Mouse (Mus musculus) forebrain, embryonic 12.5 days (tissue): ENCODE data around the gene Sh3pxd2a. TPM values are rescaled to one million over a fixed set of nuclear protein-coding genes. Genes with fewer than 3 reads are reported as not detected.
A peak's percentile ranks its signal among the peaks of the same experiment; 100 is the strongest.

Experiments used
- ATAC-seq: fragments of 200-750 bp; cut with Nextera tagmentation; 2 replicates; pipeline ENCODE4 v1.8.0; 2017; ENCODE audit warnings: moderate TSS enrichment; ENCODE audit not compliant: low FRiP score
- H3K27ac ChIP-seq: fragments of 300-500 bp; sonication (generic); 2 replicates; pipeline ENCODE4 v1.5.1; 2016; ENCODE audit warnings: mild to moderate bottlenecking
- H3K27me3 ChIP-seq: fragments of 300-500 bp; sonication (generic); 2 replicates; pipeline ENCODE4 v1.6.1; 2016; ENCODE audit warnings: mild to moderate bottlenecking
- H3K36me3 ChIP-seq: fragments of 300-500 bp; sonication (generic); replicated peaks from 2 replicates; pipeline ENCODE4 v1.6.1; 2016; ENCODE audit warnings: mild to moderate bottlenecking
- H3K4me1 ChIP-seq: fragments of 300-500 bp; sonication (generic); 2 replicates; pipeline ENCODE4 v1.6.1; 2016
- H3K4me2 ChIP-seq: fragments of 300-500 bp; sonication (generic); 2 replicates; pipeline ENCODE4 v1.6.1; 2016; ENCODE audit warnings: mild to moderate bottlenecking, moderate library complexity
- H3K4me3 ChIP-seq: fragments of 300-500 bp; sonication (generic); replicated peaks from 2 replicates; pipeline ENCODE4 v1.5.1; 2016; ENCODE audit warnings: mild to moderate bottlenecking
- H3K9ac ChIP-seq: fragments of 300-500 bp; sonication (generic); 2 replicates; pipeline ENCODE4 v1.6.1; 2016; ENCODE audit warnings: mild to moderate bottlenecking
- H3K9me3 ChIP-seq: fragments of 300-500 bp; sonication (generic); 2 replicates; pipeline ENCODE4 v1.6.1; 2016
- WGBS: fragments of 180-500 bp; shearing (Covaris S2); methylation state at CpG from one replicate; pipeline ENCODE4 v1.1.7; 2016; 5-methylcytosine and 5-hydroxymethylcytosine counted together
- polyA plus RNA-seq: library from polyadenylated mRNA; unstranded; fragments of >200 nt; fragmentation: Nextera tagmentation; extraction: Ambion mirVana; gene quantifications from 2 replicates; pipeline ENCODE4 v1.2.1, GENCODE M21; 2016

Gene Sh3pxd2a
- polyA plus RNA-seq, 1 experiment from 2014 or later = 3.7 TPM

DNA sequence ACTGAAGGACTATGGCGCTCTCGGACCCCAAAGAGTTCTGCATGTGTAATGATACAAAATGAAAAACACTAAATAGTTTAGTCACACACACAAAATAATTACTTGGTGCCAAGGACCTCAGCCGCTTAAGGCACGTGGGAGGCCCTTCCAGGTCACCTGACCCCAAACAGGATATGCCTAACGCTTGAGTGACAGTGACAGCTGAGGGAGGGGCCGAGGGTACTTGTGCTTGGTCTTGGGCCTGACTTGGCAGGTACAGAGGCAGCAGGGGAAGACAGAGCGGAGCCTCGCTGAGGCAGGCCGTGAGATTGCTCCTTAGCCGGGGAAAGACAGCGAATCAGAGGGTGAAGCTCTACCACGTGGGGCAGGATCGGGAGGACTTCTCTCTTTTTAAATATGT is 73.3 kb downstream of the Sh3pxd2a start:
- no peak for ATAC-seq
- Histone ChIP-seq H3K36me3 (no peaks in the 10 kb centered on the region), H3K4me3 (no peak overlapping the region), H3K4me1 (no peaks in the 10 kb centered on the region), H3K4me2 (no peak overlapping the region), H3K27ac (no peak overlapping the region), H3K9me3 (no peaks in the 10 kb centered on the region), H3K9ac (no peak overlapping the region), H3K27me3 (no peaks in the 10 kb centered on the region)
- 84% methylated on average over 13 of the region's 13 CpGs for WGBS

DNA sequence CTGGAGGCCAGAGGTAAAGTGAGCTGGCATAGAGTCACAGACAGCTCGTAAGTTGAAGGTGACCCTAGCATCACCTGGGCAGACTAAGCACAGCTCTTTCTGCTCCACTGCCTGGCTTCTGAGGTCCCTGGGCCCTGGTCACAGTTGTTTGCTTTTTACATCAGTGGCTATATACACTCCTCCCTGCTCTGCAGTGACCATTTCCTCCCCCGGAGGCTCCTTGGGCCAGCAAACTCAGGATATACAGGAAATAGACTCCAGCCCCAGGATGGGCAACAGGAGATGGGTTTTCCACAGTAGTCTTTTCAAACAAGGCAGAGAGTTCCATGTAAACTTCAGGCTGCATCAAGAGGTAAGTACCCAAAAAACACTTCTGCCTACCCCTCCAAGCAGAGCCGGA is 76.3 kb downstream of the Sh3pxd2a start:
- no peak for ATAC-seq
- Histone ChIP-seq H3K27me3 (no peaks in the 10 kb centered on the region), H3K4me3 (no peak overlapping the region), H3K4me2 (no peak overlapping the region), H3K9ac (no peak overlapping the region), H3K27ac (peak overlapping the region; percentile 48; the same call in 1 of the 2 replicates), H3K36me3 (no peaks in the 10 kb centered on the region), H3K9me3 (no peaks in the 10 kb centered on the region), H3K4me1 (no peaks in the 10 kb centered on the region)
- WGBS = 82% methylated on average over 3 of the region's 3 CpGs

GRCm38 (mm10) chr19:47387395-47387794 is 76.8 kb downstream of the Sh3pxd2a start:
- Histone ChIP-seq H3K4me1 (no peaks in the 10 kb centered on the region), H3K9ac (no peak overlapping the region), H3K27me3 (no peaks in the 10 kb centered on the region), H3K36me3 (no peaks in the 10 kb centered on the region), H3K9me3 (no peaks in the 10 kb centered on the region), H3K27ac (peak overlapping the region; percentile 48; the same call in 1 of the 2 replicates), H3K4me2 (no peak overlapping the region), H3K4me3 (no peak overlapping the region)
- WGBS = 76% methylated on average over 6 of the region's 6 CpGs
- ATAC-seq = no peak

DNA sequence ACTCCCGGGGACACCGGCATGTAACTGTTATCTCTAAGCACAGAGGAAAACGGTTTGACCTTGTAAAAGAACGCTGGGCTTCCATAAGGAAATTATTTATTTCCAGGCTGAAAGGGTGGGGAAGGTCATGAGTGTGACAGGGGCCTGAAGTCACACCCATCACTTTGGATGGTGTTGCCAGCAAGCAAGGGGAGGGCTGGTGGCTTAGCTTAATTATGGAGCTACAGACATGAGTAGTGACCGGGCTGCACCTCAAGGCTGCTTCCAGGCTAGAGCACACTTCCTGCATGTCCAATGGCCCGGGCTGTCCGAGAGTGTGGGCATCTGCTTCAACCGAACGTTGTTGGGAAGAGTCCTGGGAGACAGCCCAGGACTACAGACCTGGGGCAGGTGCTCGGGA is 78.2 kb downstream of the Sh3pxd2a start:
- Histone ChIP-seq H3K4me1 (no peaks in the 10 kb centered on the region), H3K27me3 (no peaks in the 10 kb centered on the region), H3K4me3 (no peak overlapping the region), H3K27ac (no peak overlapping the region), H3K36me3 (no peaks in the 10 kb centered on the region), H3K9me3 (no peaks in the 10 kb centered on the region), H3K9ac (no peak overlapping the region), H3K4me2 (no peak overlapping the region)
- 86% methylated on average over 10 of the region's 10 CpGs for WGBS
- no peak for ATAC-seq

DNA sequence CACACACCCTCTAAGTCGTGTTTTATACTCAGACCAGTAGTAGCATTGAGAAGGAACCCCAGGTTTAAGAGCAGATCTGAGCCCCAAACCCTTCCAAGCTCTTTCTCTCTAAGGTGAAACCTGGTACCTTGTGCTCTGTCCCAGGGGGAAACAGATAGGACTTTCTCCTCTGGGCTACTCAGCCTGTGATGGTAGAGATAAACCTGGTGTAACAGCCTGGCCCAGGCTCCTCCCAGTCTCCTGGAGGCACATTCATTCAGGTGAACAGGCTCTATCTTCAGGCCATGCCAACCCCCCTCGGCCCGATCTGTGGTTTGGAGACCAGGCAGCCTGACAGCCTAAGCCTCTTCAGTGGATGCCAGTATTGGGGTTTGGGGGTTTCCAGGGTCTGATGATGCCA is 79.6 kb downstream of the Sh3pxd2a start:
- H3K4me3 ChIP-seq = no peak overlapping the region
- H3K27ac ChIP-seq = no peak overlapping the region
- H3K4me1 ChIP-seq = no peaks in the 10 kb centered on the region
- no peak overlapping the region for H3K4me2 ChIP-seq
- no peaks in the 10 kb centered on the region for H3K36me3 ChIP-seq
- no peaks in the 10 kb centered on the region for H3K9me3 ChIP-seq
- no peak overlapping the region for H3K9ac ChIP-seq
- 86% methylated on average over 3 of the region's 3 CpGs for WGBS
- no peaks in the 10 kb centered on the region for H3K27me3 ChIP-seq
- ATAC-seq = no peak

DNA sequence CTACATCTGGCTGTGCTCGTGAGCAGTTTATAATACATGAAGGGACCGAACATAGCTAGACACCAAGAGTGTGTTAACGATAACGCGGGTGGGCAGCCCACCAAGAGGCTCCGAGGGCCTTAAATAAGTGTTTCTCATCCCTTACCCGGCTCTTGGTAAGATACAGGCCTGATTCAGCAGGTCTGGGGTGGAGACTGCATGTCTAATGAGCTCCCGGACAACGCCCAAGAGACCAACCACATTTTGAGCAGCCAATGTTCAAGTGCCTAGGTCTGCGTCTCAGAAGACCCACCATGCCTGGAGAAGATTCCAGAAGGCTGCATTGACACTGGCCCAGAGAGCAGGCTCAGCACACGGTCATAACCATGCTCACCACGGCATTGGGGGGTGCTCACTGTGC is 80.2 kb downstream of the Sh3pxd2a start:
- Histone ChIP-seq H3K4me1 (peaks cover 4% of the 10 kb centered on the region; the same call in 1 of the 2 replicates), H3K27ac (no peak overlapping the region), H3K27me3 (no peaks in the 10 kb centered on the region), H3K4me3 (no peak overlapping the region), H3K9me3 (no peaks in the 10 kb centered on the region), H3K9ac (no peak overlapping the region), H3K36me3 (no peaks in the 10 kb centered on the region), H3K4me2 (no peak overlapping the region)
- no peak for ATAC-seq
- WGBS = 89% methylated on average over 12 of the region's 12 CpGs

DNA sequence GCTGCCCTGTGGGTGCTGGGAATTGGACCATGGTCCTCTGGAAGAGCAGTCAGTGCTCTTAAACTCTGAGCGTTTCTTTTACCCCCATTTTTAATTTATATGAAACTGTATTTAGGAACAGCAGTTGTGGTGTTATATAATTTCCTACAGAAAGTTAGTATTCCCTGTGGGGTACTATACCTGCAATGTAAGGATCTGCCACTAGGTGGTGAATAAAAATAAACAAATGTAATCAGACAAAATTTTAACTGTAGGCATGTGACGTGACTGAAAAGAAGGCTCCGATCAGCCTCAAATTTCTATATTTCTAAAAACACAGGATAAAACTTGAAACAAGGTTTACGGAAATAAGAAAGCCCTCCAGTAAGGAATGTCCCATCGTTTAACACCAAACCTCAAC is 81.9 kb downstream of the Sh3pxd2a start:
- Histone ChIP-seq H3K27ac (no peak overlapping the region), H3K4me1 (peaks cover 6% of the 10 kb centered on the region; the same call in 1 of the 2 replicates), H3K9me3 (no peaks in the 10 kb centered on the region), H3K9ac (no peak overlapping the region), H3K27me3 (no peaks in the 10 kb centered on the region), H3K4me2 (no peak overlapping the region), H3K36me3 (no peaks in the 10 kb centered on the region), H3K4me3 (no peak overlapping the region)
- ATAC-seq = no peak
- 81% methylated on average over 5 of the region's 5 CpGs for WGBS

GRCm38 (mm10) chr19:47381011-47381410 is 83.2 kb downstream of the Sh3pxd2a start:
- Histone ChIP-seq H3K4me3 (no peak overlapping the region), H3K4me2 (no peak overlapping the region), H3K36me3 (no peaks in the 10 kb centered on the region), H3K27me3 (no peaks in the 10 kb centered on the region), H3K4me1 (peaks cover 12% of the 10 kb centered on the region), H3K9ac (no peak overlapping the region), H3K9me3 (no peaks in the 10 kb centered on the region), H3K27ac (no peak overlapping the region)
- WGBS = 91% methylated on average over 15 of the region's 15 CpGs
- ATAC-seq = no peak

GRCm38 (mm10) chr19:47379141-47379540 is 85.1 kb downstream of the Sh3pxd2a start:
- no peaks in the 10 kb centered on the region for H3K9me3 ChIP-seq
- no peak overlapping the region for H3K4me2 ChIP-seq
- H3K4me1 ChIP-seq = peaks cover 12% of the 10 kb centered on the region
- no peak for ATAC-seq
- no peak overlapping the region for H3K27ac ChIP-seq
- no peak overlapping the region for H3K4me3 ChIP-seq
- no peaks in the 10 kb centered on the region for H3K27me3 ChIP-seq
- 66% methylated on average over 5 of the region's 5 CpGs for WGBS
- H3K9ac ChIP-seq = no peak overlapping the region
- H3K36me3 ChIP-seq = no peaks in the 10 kb centered on the region

GRCm38 (mm10) chr19:47374916-47375573 is 89.2 kb downstream of the Sh3pxd2a start:
- Histone ChIP-seq H3K9ac (no peak overlapping the region), H3K27ac (no peak overlapping the region), H3K27me3 (no peaks in the 10 kb centered on the region), H3K4me2 (no peak overlapping the region), H3K36me3 (no peaks in the 10 kb centered on the region), H3K4me1 (peaks cover 12% of the 10 kb centered on the region), H3K4me3 (no peak overlapping the region), H3K9me3 (no peaks in the 10 kb centered on the region)
- no peak for ATAC-seq
- 95% methylated on average over 8 of the region's 8 CpGs for WGBS

DNA sequence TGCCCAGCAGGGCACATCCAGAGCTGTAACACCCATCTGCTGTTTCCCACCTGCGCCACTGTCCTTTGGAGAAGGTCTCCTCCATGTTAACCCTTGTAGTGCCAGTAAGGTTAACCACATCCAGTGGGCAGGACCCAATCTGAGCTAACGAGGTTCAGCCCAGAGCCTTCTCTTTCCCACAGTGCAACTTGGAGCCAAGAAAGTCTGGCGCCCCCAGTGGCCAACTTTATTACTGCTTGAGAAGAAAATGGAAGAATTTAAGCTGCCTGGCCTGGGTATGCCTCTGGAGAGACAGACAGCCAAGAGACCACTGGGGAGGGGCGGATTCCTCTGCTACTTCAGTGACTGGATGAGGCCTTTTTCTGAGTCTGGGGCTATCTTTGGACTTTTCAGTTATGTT is 89.8 kb downstream of the Sh3pxd2a start:
- no peak overlapping the region for H3K9ac ChIP-seq
- no peak overlapping the region for H3K4me3 ChIP-seq
- 31% methylated on average over 4 of the region's 4 CpGs for WGBS
- ATAC-seq = no peak
- H3K36me3 ChIP-seq = no peaks in the 10 kb centered on the region
- H3K9me3 ChIP-seq = no peaks in the 10 kb centered on the region
- no peak overlapping the region for H3K27ac ChIP-seq
- no peak overlapping the region for H3K4me2 ChIP-seq
- no peaks in the 10 kb centered on the region for H3K27me3 ChIP-seq
- peaks cover 11% of the 10 kb centered on the region for H3K4me1 ChIP-seq

GRCm38 (mm10) chr19:47372044-47372443 is 92.2 kb downstream of the Sh3pxd2a start:
- 72% methylated on average over 5 of the region's 5 CpGs for WGBS
- no peaks in the 10 kb centered on the region for H3K27me3 ChIP-seq
- no peaks in the 10 kb centered on the region for H3K9me3 ChIP-seq
- no peak overlapping the region for H3K9ac ChIP-seq
- no peak for ATAC-seq
- no peak overlapping the region for H3K4me3 ChIP-seq
- H3K36me3 ChIP-seq = no peaks in the 10 kb centered on the region
- no peak overlapping the region for H3K4me2 ChIP-seq
- H3K4me1 ChIP-seq = peaks cover 5% of the 10 kb centered on the region; the same call in 1 of the 2 replicates
- H3K27ac ChIP-seq = no peak overlapping the region

DNA sequence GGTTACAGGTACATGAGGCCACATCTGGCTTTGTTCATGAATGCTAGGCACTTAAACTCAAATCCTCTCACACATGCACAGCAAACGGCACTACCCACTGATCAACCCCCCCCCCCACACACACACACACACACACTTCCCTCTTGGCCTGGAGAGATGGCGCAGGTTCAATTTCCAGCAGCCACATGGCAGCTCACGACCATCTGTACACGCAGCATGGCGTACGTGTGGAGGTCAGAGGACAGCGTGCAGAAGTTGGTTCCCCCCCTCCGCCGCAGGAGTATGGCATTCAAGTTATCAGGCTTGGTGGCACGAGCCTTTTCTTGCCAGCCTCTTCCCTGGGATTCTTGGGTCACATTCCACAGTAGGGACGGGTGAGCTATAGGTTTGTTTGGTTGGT is 92.7 kb downstream of the Sh3pxd2a start:
- Histone ChIP-seq H3K4me1 (peaks cover 4% of the 10 kb centered on the region; the same call in 1 of the 2 replicates), H3K36me3 (no peaks in the 10 kb centered on the region), H3K27ac (no peak overlapping the region), H3K9me3 (no peaks in the 10 kb centered on the region), H3K4me2 (no peak overlapping the region), H3K9ac (no peak overlapping the region), H3K4me3 (no peak overlapping the region), H3K27me3 (no peaks in the 10 kb centered on the region)
- WGBS = 94% methylated on average over 11 of the region's 11 CpGs
- ATAC-seq = no peak
